Mouse (Mus musculus) lung, embryonic 14.5 days (tissue): Measurements from ENCODE around the gene Rab34. TPM values are rescaled to one million over a fixed set of nuclear protein-coding genes. Genes with fewer than 3 reads are reported as not detected.

Experiments
- ATAC-seq: fragments of 200-750 bp; cut with Nextera tagmentation; 2 replicates; pipeline ENCODE4 v1.8.0; 2017; ENCODE audit warnings: mild to moderate bottlenecking, moderate TSS enrichment, moderate library complexity; ENCODE audit not compliant: insufficient read depth
- DNase-seq: peaks from one replicate; pipeline ENCODE4 v3.0.0-alpha.2; 2015
- H3K27ac ChIP-seq: fragments of 300-500 bp; sonication (generic); 2 replicates; pipeline ENCODE4 v1.5.1; 2014; ENCODE audit warnings: low read depth, mild to moderate bottlenecking, moderate library complexity
- H3K27me3 ChIP-seq: fragments of 300-500 bp; sonication (generic); 2 replicates; pipeline ENCODE4 v1.6.1; 2014; ENCODE audit warnings: low read length, control low read depth; ENCODE audit not compliant: insufficient read depth
- H3K36me3 ChIP-seq: fragments of 300-500 bp; sonication (generic); 2 replicates; pipeline ENCODE4 v1.6.1; 2014; ENCODE audit warnings: control low read depth; ENCODE audit not compliant: insufficient read depth
- H3K4me1 ChIP-seq: fragments of 300-500 bp; sonication (generic); 2 replicates; pipeline ENCODE4 v1.6.1; 2014; ENCODE audit warnings: antibody characterized with exemption, control low read depth; ENCODE audit not compliant: insufficient read depth
- H3K4me2 ChIP-seq: fragments of 300-500 bp; sonication (generic); 2 replicates; pipeline ENCODE4 v1.6.1; 2014; ENCODE audit warnings: mild to moderate bottlenecking
- H3K4me3 ChIP-seq: fragments of 300-500 bp; sonication (generic); 2 replicates; pipeline ENCODE4 v1.5.1; 2014; ENCODE audit warnings: low read depth, low read length
- H3K9ac ChIP-seq: fragments of 300-500 bp; sonication (generic); 2 replicates; pipeline ENCODE4 v1.6.1; 2014
- H3K9me3 ChIP-seq: fragments of 300-500 bp; sonication (generic); 2 replicates; pipeline ENCODE4 v1.6.1; 2016; ENCODE audit warnings: low read depth, low read length, control low read depth
- CTCF ChIP-seq: IDR thresholded peaks from 2 replicates; pipeline ENCODE4 v1.5.1; 2016; ENCODE audit warnings: antibody characterized with exemption, low read depth
- WGBS: fragments of 180-500 bp; shearing (Covaris S2); extraction: QIAGEN DNeasy Blood & Tissue Kit; methylation state at CpG from one replicate; pipeline ENCODE4 v1.1.7; 2014; 5-methylcytosine and 5-hydroxymethylcytosine counted together
- polyA plus RNA-seq: library from polyadenylated mRNA; unstranded; fragments of >200 nt; fragmentation: Nextera tagmentation; extraction: Ambion mirVana; gene quantifications from 2 replicates; pipeline ENCODE4 v1.2.1, GENCODE M21; 2014

Gene Rab34
- polyA plus RNA-seq, 1 experiment from 2014 or later, result 140 TPM

GRCm38 (mm10) chr11:78164924-78165760, 23.1 kb upstream of the Rab34 start, which contains the start of gene Traf4:
Traf4 (minus strand) TSS chr11:78165589.
- H3K9ac ChIP-seq, result peak within 1 kb of the TSS; percentile 99
- WGBS, result under 1% methylated on average over 78 of the region's 78 CpGs
- H3K4me2 ChIP-seq, result peak within 1 kb of the TSS; percentile 90
- H3K4me3 ChIP-seq, result peak within 1 kb of the TSS; percentile 100
- ATAC-seq (peak; percentile 82), DNase-seq (peak; percentile 96)
- TF ChIP-seq CTCF, result 0 out of 2 replicates have a peak, but pooled peaks have one; percentile 1
- H3K9me3 ChIP-seq, result no peaks in the 10 kb centered on the region
- no peaks in the 10 kb centered on the region for H3K27me3 ChIP-seq
- H3K4me1 ChIP-seq, result peaks cover 10% of the 10 kb centered on the region
- H3K36me3 ChIP-seq, result peaks cover 28% of the 10 kb centered on the region
- peak within 1 kb of the TSS; percentile 99 for H3K27ac ChIP-seq

- TF ChIP-seq CTCF, result no peak
- DNase-seq, result peak; percentile 84
- ATAC-seq, result peak; percentile 21
- H3K4me3 ChIP-seq, result peak overlapping the region; percentile 100
- H3K4me2 ChIP-seq, result peak overlapping the region; percentile 90
- H3K9me3 ChIP-seq, result no peaks in the 10 kb centered on the region
- peak overlapping the region; percentile 99 for H3K9ac ChIP-seq
- no peaks in the 10 kb centered on the region for H3K27me3 ChIP-seq
- peak overlapping the region; percentile 99 for H3K27ac ChIP-seq
- 4% methylated on average over 16 of the region's 16 CpGs for WGBS
- H3K4me1 ChIP-seq, result peaks cover 10% of the 10 kb centered on the region
- peaks cover 22% of the 10 kb centered on the region for H3K36me3 ChIP-seq
These were observed 22.5 kb upstream of the Rab34 start for GRCm38 (mm10) chr11:78165761-78166109.

GRCm38 (mm10) chr11:78166161-78166560, 22.1 kb upstream of the Rab34 start:
- peak overlapping the region; percentile 100 for H3K4me3 ChIP-seq
- H3K27ac ChIP-seq, result peak overlapping the region; percentile 99
- H3K36me3 ChIP-seq, result peaks cover 18% of the 10 kb centered on the region
- no peaks in the 10 kb centered on the region for H3K27me3 ChIP-seq
- no peak for TF ChIP-seq CTCF
- peak overlapping the region; percentile 90 for H3K4me2 ChIP-seq
- peaks cover 10% of the 10 kb centered on the region for H3K4me1 ChIP-seq
- no peak for ATAC-seq
- H3K9me3 ChIP-seq, result no peaks in the 10 kb centered on the region
- DNase-seq, result no peak
- WGBS, result 44% methylated on average over 4 of the region's 4 CpGs
- peak overlapping the region; percentile 99 for H3K9ac ChIP-seq

GRCm38 (mm10) chr11:78166640-78167039, 21.6 kb upstream of the Rab34 start:
- 0 out of 2 replicates have a peak overlapping the region, but pooled peaks have one; percentile 99 for H3K9ac ChIP-seq
- no peak for TF ChIP-seq CTCF
- no peak overlapping the region for H3K27ac ChIP-seq

GRCm38 (mm10) chr11:78167257-78167959, 20.8 kb upstream of the Rab34 start:
- Histone ChIP-seq H3K27me3 (no peaks in the 10 kb centered on the region), H3K9me3 (no peaks in the 10 kb centered on the region), H3K9ac (no peak overlapping the region), H3K36me3 (peaks cover 5% of the 10 kb centered on the region; the same call in 1 of the 2 replicates), H3K4me3 (no peak overlapping the region), H3K4me2 (no peak overlapping the region), H3K4me1 (peaks cover 10% of the 10 kb centered on the region), H3K27ac (no peak overlapping the region)
- no peak for ATAC-seq
- no peak for TF ChIP-seq CTCF
- no peak for DNase-seq
- WGBS, result 91% methylated on average over 14 of the region's 14 CpGs

More at GRCm38 (mm10) chr11:78166640-78167039, 21.6 kb upstream of the Rab34 start:
- Histone ChIP-seq H3K9me3 (no peaks in the 10 kb centered on the region), H3K4me2 (0 out of 2 replicates have a peak overlapping the region, but pooled peaks have one; percentile 90), H3K4me3 (no peak overlapping the region), H3K36me3 (peaks cover 13% of the 10 kb centered on the region), H3K27me3 (no peaks in the 10 kb centered on the region), H3K4me1 (peaks cover 10% of the 10 kb centered on the region)
- 61% methylated on average over 6 of the region's 6 CpGs for WGBS
- ATAC-seq (no peak), DNase-seq (no peak)

- Histone ChIP-seq H3K36me3 (no peaks in the 10 kb centered on the region), H3K27me3 (no peaks in the 10 kb centered on the region), H3K4me1 (peaks cover 5% of the 10 kb centered on the region), H3K4me2 (peak overlapping the region; percentile 18; the same call in 1 of the 2 replicates), H3K9me3 (no peaks in the 10 kb centered on the region), H3K27ac (no peak overlapping the region), H3K4me3 (no peak overlapping the region), H3K9ac (no peak overlapping the region)
- TF ChIP-seq CTCF, result no peak
- 38% methylated on average over 19 of the region's 19 CpGs for WGBS
- ATAC-seq, result no peak
- DNase-seq, result no peak
These were observed 19.4 kb upstream of the Rab34 start for GRCm38 (mm10) chr11:78168541-78169468.
